Mouse (Mus musculus): ENCODE results near the gene Arfgap3.

DNA sequence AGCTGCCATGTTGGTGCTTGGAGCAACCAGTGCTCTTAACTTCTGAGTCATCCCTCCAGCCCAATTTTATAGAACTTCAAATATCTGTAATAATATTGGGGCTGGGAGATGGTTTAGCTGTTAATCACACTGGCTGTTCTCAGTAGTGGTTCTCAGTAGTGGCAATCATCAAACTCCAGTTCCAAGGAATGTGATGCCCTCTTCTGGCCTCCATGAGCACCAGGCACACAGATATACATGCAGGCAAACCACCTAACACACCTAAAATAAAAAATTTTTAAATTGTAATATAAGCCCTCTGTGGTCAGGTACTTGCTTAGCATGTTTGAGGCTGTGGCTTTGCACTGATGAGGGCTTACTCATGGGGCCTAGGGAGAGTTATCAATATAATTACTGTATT is 15.7 kb upstream of the Arfgap3 start:
- TF ChIP-seq POLR2AphosphoS2 (IDR thresholded peaks at IDR 0.05; ENCODE audit: insufficient read length, low read depth) (no peak), POLR2A (IDR thresholded peaks at IDR 0.05; ENCODE audit: insufficient read length, low read depth) (no peak), USF1 (IDR thresholded peaks at IDR 0.05; ENCODE audit: low read depth) (no peak), REST (IDR thresholded peaks at IDR 0.05; ENCODE audit: insufficient read depth, insufficient read length) (no peak), TCF3 (IDR thresholded peaks at IDR 0.05; ENCODE audit: insufficient read length, low read depth) (no peak), E2F4 (IDR thresholded peaks at IDR 0.05; ENCODE audit: insufficient read depth) (no peak), TCF12 (IDR thresholded peaks at IDR 0.05; ENCODE audit: insufficient read depth, poor library complexity, severe bottlenecking) (no peak), MAX (IDR thresholded peaks at IDR 0.05; ENCODE audit: low read depth) (no peak), MYOG (IDR thresholded peaks at IDR 0.05; ENCODE audit: control insufficient read depth in 1 of 3, insufficient read depth in 1 of 3, insufficient read length in 2 of 3, low read depth in 2 of 3) (no peak), CEBPB (IDR thresholded peaks at IDR 0.05; ENCODE audit: insufficient read depth, poor library complexity, severe bottlenecking) (no peak), SRF (IDR thresholded peaks at IDR 0.05; ENCODE audit: control insufficient read depth, insufficient read length, low read depth) (no peak)
